Mouse (Mus musculus): ENCODE results near the gene Fam117a. TPM values are rescaled to one million over a fixed set of nuclear protein-coding genes. Genes with fewer than 3 reads are reported as not detected.

The Fam117a gene
- polyA plus RNA-seq, 1 experiment from 2014 or later, result 19.2 TPM

- Histone ChIP-seq H3K4me1 (replicated peaks) (no peaks in the 10 kb centered on the region; the same call in 1 of the 2 replicates), H3K27me3 (no peaks in the 10 kb centered on the region), H3K4me2 (no peak overlapping the region), H3K9me3 (no peaks in the 10 kb centered on the region), H3K9ac (replicated peaks) (no peak overlapping the region), H3K4me3 (replicated peaks) (no peak overlapping the region), H3K36me3 (peaks cover 51% of the 10 kb centered on the region), H3K27ac (no peak overlapping the region)
- 96% methylated on average over 3 of the region's 3 CpGs for WGBS
- ATAC-seq (ENCODE audit: insufficient number of reproducible peaks, insufficient read depth, low FRiP score, low TSS enrichment, low read depth), result no peak
Measured at GRCm38 (mm10) chr11:95350960-95351359, 14.1 kb downstream of the Fam117a start.

GRCm38 (mm10) chr11:95352686-95353085, 15.9 kb downstream of the Fam117a start:
- H3K36me3 ChIP-seq, result peaks cover 49% of the 10 kb centered on the region

GRCm38 (mm10) chr11:95353226-95353625, 16.4 kb downstream of the Fam117a start:
- Histone ChIP-seq H3K27me3 (no peaks in the 10 kb centered on the region), H3K27ac (no peak overlapping the region), H3K4me1 (replicated peaks) (peaks cover 3% of the 10 kb centered on the region), H3K4me3 (replicated peaks) (no peak overlapping the region), H3K4me2 (no peak overlapping the region), H3K36me3 (peaks cover 44% of the 10 kb centered on the region), H3K9me3 (no peaks in the 10 kb centered on the region), H3K9ac (replicated peaks) (no peak overlapping the region)
- ATAC-seq (ENCODE audit: insufficient number of reproducible peaks, insufficient read depth, low FRiP score, low TSS enrichment, low read depth), result no peak
- WGBS, result 94% methylated on average over 9 of the region's 9 CpGs

More at GRCm38 (mm10) chr11:95352686-95353085, 15.9 kb downstream of the Fam117a start:
- 84% methylated on average over 2 of the region's 2 CpGs for WGBS
- peaks cover 3% of the 10 kb centered on the region for H3K4me1 ChIP-seq (replicated peaks)
- H3K9ac ChIP-seq (replicated peaks), result no peak overlapping the region
- H3K27me3 ChIP-seq, result no peaks in the 10 kb centered on the region
- no peak overlapping the region for H3K4me2 ChIP-seq
- H3K4me3 ChIP-seq (replicated peaks), result no peak overlapping the region
- H3K9me3 ChIP-seq, result no peaks in the 10 kb centered on the region
- no peak overlapping the region for H3K27ac ChIP-seq
- ATAC-seq (ENCODE audit: insufficient number of reproducible peaks, insufficient read depth, low FRiP score, low TSS enrichment, low read depth), result no peak

GRCm38 (mm10) chr11:95354228-95354944, 17.6 kb downstream of the Fam117a start:
- no peaks in the 10 kb centered on the region for H3K9me3 ChIP-seq
- WGBS, result 84% methylated on average over 14 of the region's 14 CpGs
- no peak overlapping the region for H3K4me3 ChIP-seq (replicated peaks)
- no peak overlapping the region for H3K27ac ChIP-seq
- ATAC-seq (ENCODE audit: insufficient number of reproducible peaks, insufficient read depth, low FRiP score, low TSS enrichment, low read depth), result no peak
- peaks cover 6% of the 10 kb centered on the region for H3K4me1 ChIP-seq (replicated peaks)
- no peaks in the 10 kb centered on the region for H3K27me3 ChIP-seq
- no peak overlapping the region for H3K4me2 ChIP-seq
- peaks cover 34% of the 10 kb centered on the region; the same call in 1 of the 2 replicates for H3K36me3 ChIP-seq
- H3K9ac ChIP-seq (replicated peaks), result no peak overlapping the region

GRCm38 (mm10) chr11:95354945-95355660, 18.3 kb downstream of the Fam117a start:
- Histone ChIP-seq H3K4me1 (replicated peaks) (peaks cover 6% of the 10 kb centered on the region), H3K4me2 (no peak overlapping the region), H3K27ac (no peak overlapping the region), H3K36me3 (peaks cover 34% of the 10 kb centered on the region; the same call in 1 of the 2 replicates), H3K9me3 (no peaks in the 10 kb centered on the region), H3K27me3 (no peaks in the 10 kb centered on the region), H3K9ac (replicated peaks) (no peak overlapping the region), H3K4me3 (replicated peaks) (no peak overlapping the region)
- ATAC-seq (ENCODE audit: insufficient number of reproducible peaks, insufficient read depth, low FRiP score, low TSS enrichment, low read depth), result no peak
- WGBS, result 87% methylated on average over 12 of the region's 12 CpGs

GRCm38 (mm10) chr11:95355661-95356011, 18.8 kb downstream of the Fam117a start:
- Histone ChIP-seq H3K27me3 (no peaks in the 10 kb centered on the region), H3K27ac (no peak overlapping the region), H3K9ac (replicated peaks) (no peak overlapping the region), H3K4me3 (replicated peaks) (no peak overlapping the region), H3K4me2 (no peak overlapping the region), H3K9me3 (no peaks in the 10 kb centered on the region), H3K36me3 (peaks cover 34% of the 10 kb centered on the region; the same call in 1 of the 2 replicates), H3K4me1 (replicated peaks) (peaks cover 6% of the 10 kb centered on the region; the same call in 1 of the 2 replicates)
- no peak for ATAC-seq (ENCODE audit: insufficient number of reproducible peaks, insufficient read depth, low FRiP score, low TSS enrichment, low read depth)
- WGBS, result 99% methylated on average over 5 of the region's 5 CpGs

- ATAC-seq (ENCODE audit: insufficient number of reproducible peaks, insufficient read depth, low FRiP score, low TSS enrichment, low read depth), result no peak
Measured at GRCm38 (mm10) chr11:95356039-95356438, 19.2 kb downstream of the Fam117a start.

GRCm38 (mm10) chr11:95356469-95357273, 19.9 kb downstream of the Fam117a start:
- WGBS, result 81% methylated on average over 17 of the region's 17 CpGs
- no peaks in the 10 kb centered on the region for H3K27me3 ChIP-seq
- peaks cover 6% of the 10 kb centered on the region; the same call in 1 of the 2 replicates for H3K4me1 ChIP-seq (replicated peaks)
- no peaks in the 10 kb centered on the region for H3K9me3 ChIP-seq
- no peak overlapping the region for H3K9ac ChIP-seq (replicated peaks)
- no peak for ATAC-seq (ENCODE audit: insufficient number of reproducible peaks, insufficient read depth, low FRiP score, low TSS enrichment, low read depth)
- H3K36me3 ChIP-seq, result peaks cover 27% of the 10 kb centered on the region; the same call in 1 of the 2 replicates
- H3K4me2 ChIP-seq, result no peak overlapping the region
- no peak overlapping the region for H3K4me3 ChIP-seq (replicated peaks)
- peak overlapping the region; percentile 5; the same call in 1 of the 2 replicates for H3K27ac ChIP-seq

More at GRCm38 (mm10) chr11:95356039-95356438, 19.2 kb downstream of the Fam117a start:
- WGBS, result 94% methylated on average over 7 of the region's 7 CpGs
- no peak overlapping the region for H3K4me2 ChIP-seq
- H3K27me3 ChIP-seq, result no peaks in the 10 kb centered on the region
- no peak overlapping the region for H3K9ac ChIP-seq (replicated peaks)
- peak overlapping the region; percentile 5; the same call in 1 of the 2 replicates for H3K27ac ChIP-seq
- no peak overlapping the region for H3K4me3 ChIP-seq (replicated peaks)
- H3K9me3 ChIP-seq, result no peaks in the 10 kb centered on the region
- peaks cover 6% of the 10 kb centered on the region; the same call in 1 of the 2 replicates for H3K4me1 ChIP-seq (replicated peaks)
- H3K36me3 ChIP-seq, result peaks cover 31% of the 10 kb centered on the region; the same call in 1 of the 2 replicates

GRCm38 (mm10) chr11:95358263-95358662, 21.4 kb downstream of the Fam117a start:
- WGBS, result 54% methylated on average over 3 of the region's 3 CpGs
- Histone ChIP-seq H3K4me3 (replicated peaks) (no peak overlapping the region), H3K27ac (no peak overlapping the region), H3K36me3 (peaks cover 21% of the 10 kb centered on the region; the same call in 1 of the 2 replicates), H3K27me3 (no peaks in the 10 kb centered on the region), H3K9ac (replicated peaks) (no peak overlapping the region), H3K4me1 (replicated peaks) (peaks cover 6% of the 10 kb centered on the region; the same call in 1 of the 2 replicates), H3K4me2 (no peak overlapping the region), H3K9me3 (no peaks in the 10 kb centered on the region)
- ATAC-seq (ENCODE audit: insufficient number of reproducible peaks, insufficient read depth, low FRiP score, low TSS enrichment, low read depth), result no peak

- H3K4me1 ChIP-seq (replicated peaks), result peaks cover 4% of the 10 kb centered on the region; the same call in 1 of the 2 replicates
- H3K27me3 ChIP-seq, result no peaks in the 10 kb centered on the region
- H3K36me3 ChIP-seq, result peaks cover 14% of the 10 kb centered on the region; the same call in 1 of the 2 replicates
- no peak overlapping the region for H3K27ac ChIP-seq
- ATAC-seq (ENCODE audit: insufficient number of reproducible peaks, insufficient read depth, low FRiP score, low TSS enrichment, low read depth), result no peak
- no peak overlapping the region for H3K4me3 ChIP-seq (replicated peaks)
- H3K4me2 ChIP-seq, result no peak overlapping the region
- H3K9ac ChIP-seq (replicated peaks), result no peak overlapping the region
- 80% methylated on average over 5 of the region's 5 CpGs for WGBS
- H3K9me3 ChIP-seq, result no peaks in the 10 kb centered on the region
Measured at GRCm38 (mm10) chr11:95364388-95364787, 27.6 kb downstream of the Fam117a start.
